Mouse (Mus musculus) neural tube, embryonic 14.5 days (tissue): Measurements from ENCODE around the gene Cyp2s1. TPM values are rescaled to one million over a fixed set of nuclear protein-coding genes. Genes with fewer than 3 reads are reported as not detected.

ENCODE experiments used
- ATAC-seq: fragments of 200-750 bp; cut with Nextera tagmentation; 2 replicates; pipeline ENCODE4 v1.8.0; 2017; ENCODE audit warnings: low read depth, mild to moderate bottlenecking, moderate TSS enrichment, moderate library complexity
- H3K27ac ChIP-seq: fragments of 300-500 bp; sonication (generic); 2 replicates; pipeline ENCODE4 v1.5.1; 2014; ENCODE audit warnings: low read depth, mild to moderate bottlenecking, control low read depth, low read length, moderate library complexity, mixed read lengths
- H3K27me3 ChIP-seq: fragments of 300-500 bp; sonication (generic); 2 replicates; pipeline ENCODE4 v1.6.1; 2014; ENCODE audit warnings: low read length; ENCODE audit not compliant: control insufficient read depth, insufficient read depth
- H3K36me3 ChIP-seq: fragments of 300-500 bp; sonication (generic); 2 replicates; pipeline ENCODE4 v1.6.1; 2014; ENCODE audit warnings: low read length, mixed read lengths; ENCODE audit not compliant: control insufficient read depth, insufficient read depth
- H3K4me1 ChIP-seq: fragments of 300-500 bp; sonication (generic); 2 replicates; pipeline ENCODE4 v1.6.1; 2014; ENCODE audit warnings: low read length; ENCODE audit not compliant: control insufficient read depth, insufficient read depth
- H3K4me2 ChIP-seq: fragments of 300-500 bp; sonication (generic); 2 replicates; pipeline ENCODE4 v1.6.1; 2014; ENCODE audit warnings: mild to moderate bottlenecking, low read depth, low read length, control low read depth
- H3K4me3 ChIP-seq: fragments of 300-500 bp; sonication (generic); 2 replicates; pipeline ENCODE4 v1.5.1; 2014; ENCODE audit warnings: low read depth, low read length, control low read depth, mixed read lengths
- H3K9ac ChIP-seq: fragments of 300-500 bp; sonication (generic); replicated peaks from 2 replicates; pipeline ENCODE4 v1.6.1; 2014; ENCODE audit warnings: low read depth, mild to moderate bottlenecking, control low read depth, low read length, mixed read lengths
- H3K9me3 ChIP-seq: fragments of 300-500 bp; sonication (generic); 2 replicates; pipeline ENCODE4 v1.6.1; 2016; ENCODE audit warnings: low read length; ENCODE audit not compliant: control insufficient read depth
- WGBS: fragments of 180-500 bp; shearing (Covaris S2); extraction: QIAGEN DNeasy Blood & Tissue Kit; methylation state at CpG from one replicate; pipeline ENCODE4 v1.1.7; 2014; 5-methylcytosine and 5-hydroxymethylcytosine counted together
- polyA plus RNA-seq: library from polyadenylated mRNA; unstranded; fragments of >200 nt; fragmentation: Nextera tagmentation; extraction: Ambion mirVana; gene quantifications from 2 replicates; pipeline ENCODE4 v1.2.1, GENCODE M21; 2014

Cyp2s1 gene
- polyA plus RNA-seq, 1 experiment from 2014 or later, result 1.7 TPM

GRCm38 (mm10) chr7:25780021-25780420 lies 36.7 kb downstream of the Cyp2s1 start:
- ATAC-seq, result no peak
- no peaks in the 10 kb centered on the region for H3K36me3 ChIP-seq

GRCm38 (mm10) chr7:25768229-25768628 lies 48.5 kb downstream of the Cyp2s1 start:
- Histone ChIP-seq H3K36me3 (no peaks in the 10 kb centered on the region), H3K9ac (no peak overlapping the region), H3K4me2 (no peak overlapping the region), H3K27ac (no peak overlapping the region), H3K4me3 (no peak overlapping the region), H3K4me1 (no peaks in the 10 kb centered on the region), H3K9me3 (no peaks in the 10 kb centered on the region), H3K27me3 (no peaks in the 10 kb centered on the region)
- ATAC-seq, result no peak
- 91% methylated on average over 5 of the region's 5 CpGs for WGBS

More at GRCm38 (mm10) chr7:25780021-25780420, 36.7 kb downstream of the Cyp2s1 start:
- 92% methylated on average over 5 of the region's 5 CpGs for WGBS
- Histone ChIP-seq H3K27ac (no peak overlapping the region), H3K4me1 (peaks cover 6% of the 10 kb centered on the region; the same call in 1 of the 2 replicates), H3K4me3 (no peak overlapping the region), H3K4me2 (no peak overlapping the region), H3K9ac (no peak overlapping the region), H3K27me3 (no peaks in the 10 kb centered on the region), H3K9me3 (no peaks in the 10 kb centered on the region)

- Histone ChIP-seq H3K4me3 (no peak overlapping the region), H3K9ac (no peak overlapping the region), H3K36me3 (no peaks in the 10 kb centered on the region), H3K9me3 (no peaks in the 10 kb centered on the region), H3K4me1 (no peaks in the 10 kb centered on the region), H3K27me3 (no peaks in the 10 kb centered on the region), H3K27ac (no peak overlapping the region), H3K4me2 (no peak overlapping the region)
- 90% methylated on average over 6 of the region's 6 CpGs for WGBS
- ATAC-seq, result no peak
Observed at GRCm38 (mm10) chr7:25766108-25766507, 50.6 kb downstream of the Cyp2s1 start.

GRCm38 (mm10) chr7:25764221-25764620 lies 52.5 kb downstream of the Cyp2s1 start:
- no peak overlapping the region for H3K27ac ChIP-seq

GRCm38 (mm10) chr7:25763678-25764077 lies 53.0 kb downstream of the Cyp2s1 start:
- Histone ChIP-seq H3K4me1 (no peaks in the 10 kb centered on the region), H3K4me2 (no peak overlapping the region)
- ATAC-seq, result no peak

More at GRCm38 (mm10) chr7:25764221-25764620, 52.5 kb downstream of the Cyp2s1 start:
- H3K4me3 ChIP-seq, result no peak overlapping the region
- H3K4me1 ChIP-seq, result no peaks in the 10 kb centered on the region
- H3K4me2 ChIP-seq, result no peak overlapping the region
- ATAC-seq, result no peak
- no peaks in the 10 kb centered on the region for H3K36me3 ChIP-seq
- H3K9ac ChIP-seq, result no peak overlapping the region
- no peaks in the 10 kb centered on the region for H3K9me3 ChIP-seq
- H3K27me3 ChIP-seq, result no peaks in the 10 kb centered on the region
- WGBS, result 61% methylated on average over 5 of the region's 5 CpGs

GRCm38 (mm10) chr7:25761354-25761753 lies 55.4 kb downstream of the Cyp2s1 start:
- H3K4me3 ChIP-seq, result no peak overlapping the region
- H3K36me3 ChIP-seq, result no peaks in the 10 kb centered on the region
- H3K9ac ChIP-seq, result no peak overlapping the region
- H3K4me2 ChIP-seq, result no peak overlapping the region
- 84% methylated on average over 10 of the region's 10 CpGs for WGBS
- H3K27me3 ChIP-seq, result no peaks in the 10 kb centered on the region
- H3K4me1 ChIP-seq, result no peaks in the 10 kb centered on the region
- no peak overlapping the region for H3K27ac ChIP-seq
- no peak for ATAC-seq
- no peaks in the 10 kb centered on the region for H3K9me3 ChIP-seq

More at GRCm38 (mm10) chr7:25763678-25764077, 53.0 kb downstream of the Cyp2s1 start:
- no peak overlapping the region for H3K9ac ChIP-seq
- no peaks in the 10 kb centered on the region for H3K9me3 ChIP-seq
- no peaks in the 10 kb centered on the region for H3K27me3 ChIP-seq
- 70% methylated on average over 11 of the region's 11 CpGs for WGBS
- no peak overlapping the region for H3K27ac ChIP-seq
- no peaks in the 10 kb centered on the region for H3K36me3 ChIP-seq
- H3K4me3 ChIP-seq, result no peak overlapping the region

- WGBS, result under 1% methylated on average over 18 of the region's 18 CpGs
Observed at GRCm38 (mm10) chr7:25756011-25756410, 60.7 kb downstream of the Cyp2s1 start.

GRCm38 (mm10) chr7:25755468-25755833 lies 61.3 kb downstream of the Cyp2s1 start:
- peak overlapping the region; percentile 96 for H3K4me3 ChIP-seq
- H3K4me2 ChIP-seq, result peak overlapping the region; percentile 94
- peaks cover 5% of the 10 kb centered on the region; the same call in 1 of the 2 replicates for H3K36me3 ChIP-seq
- H3K9ac ChIP-seq, result no peak overlapping the region; the same call in 1 of the 2 replicates
- H3K4me1 ChIP-seq, result peaks cover 19% of the 10 kb centered on the region
- H3K27ac ChIP-seq, result peak overlapping the region; percentile 95
- under 1% methylated on average over 15 of the region's 15 CpGs for WGBS
- no peaks in the 10 kb centered on the region for H3K9me3 ChIP-seq
- peak; percentile 32 for ATAC-seq
- no peaks in the 10 kb centered on the region for H3K27me3 ChIP-seq

More at GRCm38 (mm10) chr7:25756011-25756410, 60.7 kb downstream of the Cyp2s1 start:
- Histone ChIP-seq H3K36me3 (no peaks in the 10 kb centered on the region), H3K4me2 (peak overlapping the region; percentile 94), H3K4me1 (peaks cover 19% of the 10 kb centered on the region), H3K9me3 (no peaks in the 10 kb centered on the region), H3K9ac (peak overlapping the region; percentile 46), H3K27ac (peak overlapping the region; percentile 95; the same call in 1 of the 2 replicates), H3K4me3 (peak overlapping the region; percentile 96), H3K27me3 (no peaks in the 10 kb centered on the region)
- peak; percentile 38; the same call in 1 of the 2 replicates for ATAC-seq

GRCm38 (mm10) chr7:25754738-25755467 lies 61.8 kb downstream of the Cyp2s1 start, which contains the start of gene Hnrnpul1:
TSS of gene Hnrnpul1 (minus strand) at chr7:25754757.
- peak within 1 kb of the TSS; percentile 95 for H3K27ac ChIP-seq
- peak within 1 kb of the TSS; percentile 96 for H3K4me3 ChIP-seq
- H3K36me3 ChIP-seq, result peaks cover 9% of the 10 kb centered on the region; the same call in 1 of the 2 replicates
- H3K9ac ChIP-seq, result peak within 1 kb of the TSS; percentile 96
- H3K4me2 ChIP-seq, result peak within 1 kb of the TSS; percentile 99
- peak; percentile 95 for ATAC-seq
- peaks cover 19% of the 10 kb centered on the region for H3K4me1 ChIP-seq
- under 1% methylated on average over 53 of the region's 55 CpGs for WGBS
- no peaks in the 10 kb centered on the region for H3K27me3 ChIP-seq
- no peaks in the 10 kb centered on the region for H3K9me3 ChIP-seq
